Mouse (Mus musculus) limb, embryonic 13.5 days (tissue): ENCODE measurements around the gene Slc31a2. TPM values are rescaled to one million over a fixed set of nuclear protein-coding genes. Genes with fewer than 3 reads are reported as not detected.
"Not testable (repeated sequence)": the region's sequence is repeated elsewhere in the genome, so short reads cannot be mapped to it uniquely, and the experiment has no call there.

Experiments used
- ATAC-seq: fragments of 200-750 bp; cut with Nextera tagmentation; 2 replicates; pipeline ENCODE4 v1.8.0; 2017; ENCODE audit warnings: low read depth, moderate number of reproducible peaks, moderate TSS enrichment; ENCODE audit not compliant: low FRiP score
- H3K27ac ChIP-seq: fragments of 300-500 bp; sonication (generic); 2 replicates; pipeline ENCODE4 v1.5.1; 2015; ENCODE audit warnings: inconsistent platforms, mild to moderate bottlenecking, moderate library complexity
- H3K27me3 ChIP-seq: fragments of 300-500 bp; sonication (generic); 2 replicates; pipeline ENCODE4 v1.6.1; 2015; ENCODE audit warnings: mild to moderate bottlenecking, inconsistent platforms
- H3K36me3 ChIP-seq: fragments of 300-500 bp; sonication (generic); 2 replicates; pipeline ENCODE4 v1.6.1; 2015; ENCODE audit warnings: inconsistent platforms, mild to moderate bottlenecking, moderate library complexity
- H3K4me1 ChIP-seq: fragments of 300-500 bp; sonication (generic); 2 replicates; pipeline ENCODE4 v1.6.1; 2015; ENCODE audit warnings: inconsistent platforms
- H3K4me2 ChIP-seq: fragments of 300-500 bp; sonication (generic); replicated peaks from 2 replicates; pipeline ENCODE4 v1.6.1; 2015; ENCODE audit warnings: inconsistent platforms, mild to moderate bottlenecking, moderate library complexity
- H3K4me3 ChIP-seq: fragments of 300-500 bp; sonication (generic); 2 replicates; pipeline ENCODE4 v1.5.1; 2015; ENCODE audit warnings: moderate library complexity, mild to moderate bottlenecking, inconsistent platforms
- H3K9ac ChIP-seq: fragments of 300-500 bp; sonication (generic); 2 replicates; pipeline ENCODE4 v1.6.1; 2015; ENCODE audit warnings: mild to moderate bottlenecking, inconsistent platforms
- H3K9me3 ChIP-seq: fragments of 300-500 bp; sonication (generic); 2 replicates; pipeline ENCODE4 v1.6.1; 2016; ENCODE audit warnings: inconsistent platforms
- WGBS: fragments of 180-500 bp; shearing (Covaris S2); methylation state at CpG from one replicate; pipeline ENCODE4 v1.1.7; 2015; 5-methylcytosine and 5-hydroxymethylcytosine counted together
- polyA plus RNA-seq: library from polyadenylated mRNA; unstranded; fragments of >200 nt; fragmentation: Nextera tagmentation; extraction: Ambion mirVana; gene quantifications from 2 replicates; pipeline ENCODE4 v1.2.1, GENCODE M21; 2015

Gene Slc31a2
- polyA plus RNA-seq, 1 experiment from 2014 or later = 19.0 TPM

DNA sequence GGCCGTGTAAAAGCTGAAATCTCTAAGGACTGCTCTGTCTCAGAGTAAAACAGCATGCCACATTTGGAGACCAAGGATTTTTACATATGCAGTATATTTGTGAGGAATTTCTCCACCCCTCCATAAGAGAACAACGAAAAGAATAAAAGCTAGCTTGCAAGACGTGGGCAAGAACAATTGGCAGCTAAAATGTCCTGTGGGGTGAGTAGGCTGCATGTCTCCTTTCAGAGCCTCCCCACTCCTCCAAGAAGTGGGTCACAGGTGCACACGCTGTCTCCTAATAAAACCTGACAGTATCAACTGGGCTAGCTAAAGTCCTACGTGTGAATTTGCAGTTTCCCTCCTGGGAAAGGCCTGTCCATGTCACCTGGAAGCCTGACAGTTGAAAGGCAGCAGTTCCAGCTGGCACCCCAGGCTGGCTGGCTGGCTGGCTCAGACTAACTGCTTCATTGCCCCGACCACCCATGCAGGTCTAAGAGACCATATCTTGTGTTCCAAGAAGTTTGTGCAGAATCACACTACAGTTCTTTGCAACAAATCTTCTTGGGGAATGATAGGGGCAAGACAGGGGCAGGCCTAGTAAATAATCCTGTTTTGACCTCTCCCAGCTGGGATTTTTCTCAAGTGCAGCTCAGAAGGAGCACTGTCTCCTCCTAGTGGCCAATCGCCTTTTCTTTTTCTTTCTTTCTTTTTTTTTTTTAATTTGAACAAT, 927 bp downstream of the Slc31a2 start:
- Histone ChIP-seq H3K4me1 (no peaks in the 10 kb centered on the region), H3K27me3 (no peaks in the 10 kb centered on the region), H3K27ac (no peak overlapping the region), H3K4me2 (no peak overlapping the region), H3K9me3 (no peaks in the 10 kb centered on the region), H3K9ac (no peak overlapping the region), H3K36me3 (no peaks in the 10 kb centered on the region), H3K4me3 (no peak overlapping the region)
- no peak for ATAC-seq
- 44% methylated on average over 7 of the region's 7 CpGs for WGBS

DNA sequence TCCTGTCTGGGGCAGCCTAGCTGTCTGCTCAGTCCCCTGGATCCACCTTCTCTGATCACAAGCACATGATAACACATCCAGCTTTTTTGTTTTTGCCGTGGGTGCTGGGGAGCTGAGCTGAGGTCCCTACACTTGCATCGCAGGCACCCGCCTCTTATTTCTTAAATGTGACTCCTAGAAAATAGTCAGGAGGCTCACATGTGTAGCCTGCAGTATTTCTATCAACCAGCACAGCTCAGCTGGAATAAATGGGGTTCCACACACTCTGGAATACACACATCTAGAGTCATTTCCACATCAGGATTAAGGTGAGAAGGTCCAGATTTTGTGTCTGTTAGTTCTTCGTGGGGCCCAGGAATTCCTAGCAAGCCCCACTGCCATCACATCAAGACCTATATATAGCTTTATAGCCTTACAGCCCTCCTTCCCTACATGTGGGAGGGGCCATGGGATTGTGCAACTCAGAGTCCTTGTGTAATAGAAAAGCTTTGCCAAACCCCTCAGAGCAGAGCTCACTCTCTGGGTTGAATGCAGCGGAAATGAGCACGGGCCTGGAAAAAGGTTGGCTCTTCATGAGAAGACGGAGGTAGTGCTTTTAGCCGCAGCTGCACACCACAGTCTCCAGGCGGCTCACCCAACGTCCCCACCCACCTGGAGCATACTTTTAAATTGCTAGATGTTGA, 2.9 kb downstream of the Slc31a2 start:
- Histone ChIP-seq H3K4me2 (no peak overlapping the region), H3K27ac (no peak overlapping the region), H3K4me3 (no peak overlapping the region), H3K4me1 (no peaks in the 10 kb centered on the region), H3K9ac (no peak overlapping the region), H3K36me3 (no peaks in the 10 kb centered on the region), H3K27me3 (no peaks in the 10 kb centered on the region), H3K9me3 (no peaks in the 10 kb centered on the region)
- no peak for ATAC-seq
- WGBS = 70% methylated on average over 10 of the region's 10 CpGs

DNA sequence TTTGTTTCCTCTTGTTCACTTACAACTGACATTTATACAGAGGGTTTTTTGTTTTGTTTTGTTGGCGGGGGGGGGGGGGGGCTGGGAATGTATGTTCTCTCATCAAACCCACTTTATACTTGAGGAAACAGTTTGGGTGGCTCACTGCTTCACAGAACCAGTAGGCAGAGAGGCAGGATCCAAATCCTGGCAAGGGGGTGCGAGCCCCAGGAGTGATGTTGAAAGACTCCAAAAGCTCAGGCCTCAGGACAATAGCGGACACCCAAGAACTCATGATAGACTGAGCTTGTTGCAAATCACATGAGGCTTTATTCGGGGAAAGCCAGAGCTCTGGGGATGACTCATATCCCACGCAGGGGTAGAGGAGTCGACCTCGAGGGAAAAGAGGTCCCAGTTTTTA, 3.7 kb downstream of the Slc31a2 start:
- H3K27ac ChIP-seq, ATAC-seq, H3K4me2 ChIP-seq, H3K4me1 ChIP-seq, H3K9ac ChIP-seq, H3K4me3 ChIP-seq, H3K9me3 ChIP-seq, H3K36me3 ChIP-seq, H3K27me3 ChIP-seq: not testable (repeated sequence)
- WGBS = 78% methylated on average over 7 of the region's 7 CpGs

DNA sequence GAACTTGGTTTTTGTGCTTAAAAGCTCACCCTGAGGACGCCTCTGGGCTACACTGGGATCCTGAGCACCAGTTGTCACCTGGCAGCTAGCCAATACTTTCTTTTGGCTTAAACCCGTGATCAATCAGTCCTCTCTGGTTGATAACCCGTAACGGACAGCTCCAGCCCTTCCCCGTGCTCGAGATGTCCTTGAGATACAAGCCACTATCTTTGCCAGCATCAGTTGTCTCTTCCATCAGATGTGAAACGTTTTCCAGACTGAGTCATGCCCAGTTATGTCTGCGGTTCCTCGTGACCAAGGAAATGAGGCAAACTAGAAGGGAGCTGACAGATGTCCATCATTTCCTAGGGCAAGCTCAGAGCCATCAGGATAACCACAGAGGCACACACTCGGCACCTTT, 4.7 kb downstream of the Slc31a2 start:
- H3K36me3 ChIP-seq = no peaks in the 10 kb centered on the region
- H3K27me3 ChIP-seq = no peaks in the 10 kb centered on the region
- H3K9me3 ChIP-seq = no peaks in the 10 kb centered on the region
- H3K4me2 ChIP-seq = no peak overlapping the region
- no peak overlapping the region for H3K4me3 ChIP-seq
- 78% methylated on average over 10 of the region's 10 CpGs for WGBS
- H3K27ac ChIP-seq = no peak overlapping the region
- H3K9ac ChIP-seq = no peak overlapping the region
- no peaks in the 10 kb centered on the region for H3K4me1 ChIP-seq
- no peak for ATAC-seq

DNA sequence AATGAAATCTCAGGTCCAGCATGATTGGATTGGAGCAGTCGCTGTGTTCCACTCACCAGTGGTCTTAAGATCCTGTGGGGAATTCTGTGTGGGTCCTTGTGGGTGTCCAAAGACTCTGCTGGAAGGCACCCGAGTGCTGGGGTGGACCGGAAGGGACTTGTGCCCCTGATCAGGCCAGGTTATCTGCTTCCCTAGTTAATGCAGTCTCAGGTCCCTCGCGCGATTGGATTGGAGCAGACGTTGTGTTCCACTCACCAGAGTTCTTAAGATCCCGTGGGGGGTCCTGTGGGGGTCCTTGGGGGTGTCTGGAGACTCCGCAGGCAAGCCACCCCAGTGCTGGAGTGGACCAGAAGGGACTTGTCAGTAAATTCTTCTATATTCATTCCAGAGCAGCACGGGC, 10.3 kb downstream of the Slc31a2 start:
- 87% methylated on average over 10 of the region's 10 CpGs for WGBS
- no peak overlapping the region for H3K9ac ChIP-seq
- ATAC-seq = no peak

DNA sequence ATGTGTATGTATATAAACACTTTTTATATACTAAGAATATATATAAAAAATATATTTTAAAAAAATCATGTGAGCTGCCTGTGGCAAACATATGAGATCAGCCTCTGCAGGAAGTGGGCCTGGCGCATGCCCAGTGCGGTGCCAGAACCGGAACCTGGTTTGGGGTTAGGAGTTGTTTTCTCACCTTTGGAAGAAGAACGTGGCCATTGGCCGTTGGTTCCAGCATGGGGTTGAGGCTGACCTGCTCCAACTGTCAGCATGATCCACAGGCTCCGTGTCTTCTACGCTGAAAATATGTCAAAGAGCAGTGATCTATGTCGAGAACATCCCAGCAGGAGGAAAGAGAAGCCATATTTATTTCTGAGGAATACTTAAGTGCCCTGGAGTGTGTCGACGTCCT, 11.6 kb downstream of the Slc31a2 start:
- Histone ChIP-seq H3K4me3 (no peak overlapping the region), H3K9ac (no peak overlapping the region), H3K4me2 (no peak overlapping the region), H3K27me3 (no peaks in the 10 kb centered on the region), H3K27ac (no peak overlapping the region), H3K9me3 (no peaks in the 10 kb centered on the region), H3K4me1 (no peaks in the 10 kb centered on the region), H3K36me3 (no peaks in the 10 kb centered on the region)
- WGBS = 93% methylated on average over 10 of the region's 10 CpGs
- no peak for ATAC-seq

More for the DNA sequence above, 10.3 kb downstream of the Slc31a2 start:
- no peaks in the 10 kb centered on the region for H3K27me3 ChIP-seq
- H3K4me3 ChIP-seq = no peak overlapping the region
- H3K36me3 ChIP-seq = no peaks in the 10 kb centered on the region
- H3K27ac ChIP-seq = no peak overlapping the region
- H3K4me1 ChIP-seq = no peaks in the 10 kb centered on the region
- no peaks in the 10 kb centered on the region for H3K9me3 ChIP-seq
- H3K4me2 ChIP-seq = no peak overlapping the region

DNA sequence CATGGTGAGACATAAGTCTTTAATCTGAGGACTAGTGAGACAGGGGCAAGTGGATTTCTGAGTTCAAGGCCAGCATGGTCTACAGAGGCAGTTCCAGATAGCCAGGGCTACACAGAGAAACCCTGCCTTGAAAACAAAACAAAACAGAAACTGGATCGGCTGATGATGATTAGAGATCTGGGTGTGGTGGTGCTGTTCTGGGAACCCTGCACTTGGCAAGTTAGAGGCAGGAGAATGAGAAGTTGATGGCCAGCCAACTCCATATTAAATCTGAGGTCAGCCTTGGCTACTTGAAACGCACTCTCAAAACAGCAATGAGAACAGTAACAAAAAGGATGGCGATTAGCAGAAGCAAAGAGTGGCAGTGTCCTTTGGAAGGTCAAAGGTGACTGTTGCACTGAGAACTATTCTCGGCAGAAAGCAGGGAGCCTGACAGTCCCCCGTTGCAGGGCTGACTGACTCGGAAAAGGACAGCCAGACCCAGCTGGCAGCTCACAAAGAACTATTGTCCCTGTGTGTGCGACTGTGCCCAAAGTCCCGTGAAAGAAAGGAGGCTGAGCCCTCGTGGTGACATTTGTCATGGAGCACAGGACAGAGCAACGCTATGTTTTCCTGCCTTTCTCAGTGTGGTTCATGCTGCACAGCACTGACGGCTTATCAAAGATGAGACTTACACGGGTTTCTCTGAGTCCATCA, 12.6 kb downstream of the Slc31a2 start:
- H3K36me3 ChIP-seq = no peaks in the 10 kb centered on the region
- no peak overlapping the region for H3K9ac ChIP-seq
- 62% methylated on average over 12 of the region's 12 CpGs for WGBS
- no peak for ATAC-seq
- H3K27ac ChIP-seq = no peak overlapping the region
- no peaks in the 10 kb centered on the region for H3K27me3 ChIP-seq
- H3K4me3 ChIP-seq = no peak overlapping the region
- H3K4me2 ChIP-seq = no peak overlapping the region
- H3K4me1 ChIP-seq = no peaks in the 10 kb centered on the region
- no peaks in the 10 kb centered on the region for H3K9me3 ChIP-seq

DNA sequence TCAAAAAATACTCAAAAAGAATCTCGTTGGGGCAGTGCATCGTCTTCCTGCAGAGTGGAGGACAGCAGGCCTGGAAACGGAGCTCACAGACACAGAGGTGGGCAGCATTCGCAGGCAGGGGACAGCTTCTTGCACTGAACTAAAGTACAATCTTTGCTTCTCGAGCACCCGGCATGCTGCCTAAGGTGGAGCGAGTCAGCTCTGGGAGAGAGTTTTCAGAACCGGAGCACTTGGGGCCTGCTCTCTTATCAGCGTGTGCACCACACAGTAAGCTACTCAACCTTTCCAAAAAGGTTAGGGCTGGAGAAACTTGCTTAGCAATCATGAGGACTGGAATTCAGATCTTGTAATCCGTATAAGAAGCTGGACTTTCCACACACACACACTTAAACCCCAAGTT, 14.3 kb downstream of the Slc31a2 start:
- no peaks in the 10 kb centered on the region for H3K27me3 ChIP-seq
- H3K36me3 ChIP-seq = no peaks in the 10 kb centered on the region
- no peak for ATAC-seq
- no peak overlapping the region for H3K27ac ChIP-seq
- no peak overlapping the region for H3K9ac ChIP-seq
- no peak overlapping the region for H3K4me3 ChIP-seq
- H3K4me2 ChIP-seq = no peak overlapping the region
- WGBS = 83% methylated on average over 10 of the region's 10 CpGs
- no peaks in the 10 kb centered on the region for H3K9me3 ChIP-seq
- no peaks in the 10 kb centered on the region for H3K4me1 ChIP-seq

DNA sequence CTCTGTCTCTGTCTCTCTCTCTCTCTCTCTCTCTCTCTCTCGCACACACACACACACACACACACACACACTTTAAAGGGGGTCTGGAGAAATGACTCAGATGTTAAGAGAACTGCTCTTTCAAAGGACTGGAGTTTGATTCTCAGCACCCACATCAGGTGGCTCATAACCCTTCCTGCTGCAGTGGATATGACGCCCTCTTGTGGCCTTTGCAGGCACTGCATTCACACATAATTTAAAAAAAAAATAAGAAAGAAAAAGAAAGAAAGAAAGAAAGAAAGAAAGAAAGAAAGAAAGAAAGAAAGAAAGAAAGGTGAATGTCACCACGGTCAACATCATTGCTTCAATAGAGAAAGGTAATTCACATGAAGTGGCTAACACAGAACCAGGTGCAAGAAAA, 14.9 kb downstream of the Slc31a2 start:
- H3K4me2 ChIP-seq = no peak overlapping the region
- no peaks in the 10 kb centered on the region for H3K27me3 ChIP-seq
- H3K9ac ChIP-seq = no peak overlapping the region
- 67% methylated on average over 3 of the region's 3 CpGs for WGBS
- no peak overlapping the region for H3K4me3 ChIP-seq
- no peak for ATAC-seq
- H3K27ac ChIP-seq = no peak overlapping the region
- H3K9me3 ChIP-seq = no peaks in the 10 kb centered on the region
- H3K36me3 ChIP-seq = no peaks in the 10 kb centered on the region
- no peaks in the 10 kb centered on the region for H3K4me1 ChIP-seq

DNA sequence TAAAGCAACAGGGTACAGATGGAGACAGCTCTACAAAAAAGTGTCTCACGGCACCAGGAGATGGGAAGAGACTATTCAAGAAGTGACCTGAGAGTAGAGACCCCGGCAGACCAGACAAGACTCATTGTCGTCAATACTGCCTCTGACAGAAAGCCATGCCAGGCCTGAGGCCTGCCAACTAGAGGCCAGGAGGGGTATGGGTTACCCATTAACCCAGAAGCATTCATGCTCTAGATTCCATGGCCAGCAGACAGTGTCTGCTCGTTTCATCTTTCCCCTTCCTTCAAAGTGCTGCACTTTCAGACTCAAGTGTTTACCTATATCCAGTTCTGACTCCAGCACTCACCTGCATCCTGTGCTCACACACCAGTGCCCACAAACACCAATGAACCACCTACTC, 15.7 kb downstream of the Slc31a2 start:
- no peak overlapping the region for H3K4me3 ChIP-seq
- no peaks in the 10 kb centered on the region for H3K36me3 ChIP-seq
- no peaks in the 10 kb centered on the region for H3K9me3 ChIP-seq
- no peak overlapping the region for H3K27ac ChIP-seq
- no peak overlapping the region for H3K4me2 ChIP-seq
- no peaks in the 10 kb centered on the region for H3K27me3 ChIP-seq
- H3K9ac ChIP-seq = no peak overlapping the region
- no peak for ATAC-seq
- no peaks in the 10 kb centered on the region for H3K4me1 ChIP-seq
- 82% methylated on average over 4 of the region's 4 CpGs for WGBS

DNA sequence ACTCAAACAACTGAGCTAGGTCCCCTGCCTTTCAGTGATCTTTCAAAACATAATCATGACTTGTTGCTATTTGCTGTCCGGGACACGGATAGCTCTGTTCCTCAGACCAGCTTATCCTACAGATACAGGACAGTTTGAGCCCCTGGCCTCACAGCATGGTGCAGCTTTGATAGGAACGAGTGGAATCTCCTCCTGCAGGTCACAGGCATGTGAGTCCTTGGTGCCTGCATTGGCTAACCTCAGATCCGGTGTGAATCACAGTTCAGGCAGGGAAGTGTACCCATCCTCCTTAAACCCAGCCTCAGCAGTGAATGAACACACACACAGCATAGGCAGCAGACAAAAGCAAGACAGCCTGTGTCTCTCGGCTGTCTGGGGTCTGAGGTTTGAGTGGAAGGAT, 19.0 kb downstream of the Slc31a2 start:
- H3K27me3 ChIP-seq = no peaks in the 10 kb centered on the region
- ATAC-seq = no peak
- no peak overlapping the region for H3K27ac ChIP-seq
- H3K4me1 ChIP-seq = no peaks in the 10 kb centered on the region
- no peak overlapping the region for H3K9ac ChIP-seq
- no peaks in the 10 kb centered on the region for H3K9me3 ChIP-seq
- no peak overlapping the region for H3K4me3 ChIP-seq
- no peak overlapping the region for H3K4me2 ChIP-seq
- H3K36me3 ChIP-seq = no peaks in the 10 kb centered on the region
- WGBS = 65% methylated on average over 5 of the region's 5 CpGs

DNA sequence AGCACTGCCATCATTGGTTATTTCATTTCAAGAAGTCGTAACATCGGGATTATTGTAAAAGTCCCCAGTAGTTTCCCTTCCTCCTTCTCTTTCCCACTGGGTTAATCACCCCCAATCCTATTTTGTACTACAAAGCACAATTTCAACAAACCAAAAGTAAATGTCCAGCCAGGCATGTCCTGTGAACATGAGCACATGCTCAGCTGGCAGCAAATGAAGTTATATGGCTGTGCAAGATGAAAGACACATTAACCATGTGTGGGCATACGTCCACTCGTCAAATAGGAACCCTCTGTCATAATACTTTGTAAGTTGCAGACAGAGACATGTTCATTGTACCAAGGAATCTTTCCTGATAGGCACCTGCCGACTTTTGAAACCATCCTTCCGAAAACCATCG, 20.6 kb downstream of the Slc31a2 start:
- no peak overlapping the region for H3K9ac ChIP-seq
- no peaks in the 10 kb centered on the region for H3K36me3 ChIP-seq
- no peak overlapping the region for H3K27ac ChIP-seq
- no peaks in the 10 kb centered on the region for H3K9me3 ChIP-seq
- H3K4me3 ChIP-seq = no peak overlapping the region
- 84% methylated on average over 7 of the region's 7 CpGs for WGBS
- peaks cover 8% of the 10 kb centered on the region; the same call in 1 of the 2 replicates for H3K4me1 ChIP-seq
- no peak for ATAC-seq
- no peaks in the 10 kb centered on the region for H3K27me3 ChIP-seq
- no peak overlapping the region for H3K4me2 ChIP-seq
